Mouse (Mus musculus) heart, postnatal 4 days (tissue): ENCODE measurements at regions not wholly inside any gene's neighbourhood (a gene's known extent, or its start where the extent isn't known, plus 50 kb on each side); places are given as distances from the start of the nearest gene placed in this dataset.

Source experiments
- DNase-seq: peaks from one replicate; pipeline ENCODE4 v3.0.0; 2021

- DNase-seq: no peak
Observed at GRCm38 (mm10) chr1:150043061-150043460, 56.8 kb upstream of the Ptgs2 start.

GRCm38 (mm10) chr1:150041591-150041990, 58.2 kb upstream of the Ptgs2 start:
- DNase-seq: no peak

GRCm38 (mm10) chr1:150033729-150034128, 66.1 kb upstream of the Ptgs2 start:
- no peak for DNase-seq

GRCm38 (mm10) chr1:150031743-150032142, 68.1 kb upstream of the Ptgs2 start:
- DNase-seq: no peak

GRCm38 (mm10) chr1:150027265-150027664, 66.2 kb upstream of the Pla2g4a start:
- DNase-seq: peak; percentile 9

GRCm38 (mm10) chr1:150026188-150026587, 65.1 kb upstream of the Pla2g4a start:
- DNase-seq: no peak

- DNase-seq: no peak
Observed at GRCm38 (mm10) chr1:150015201-150015600, 54.1 kb upstream of the Pla2g4a start.

GRCm38 (mm10) chr1:150012447-150012846, 51.4 kb upstream of the Pla2g4a start:
- DNase-seq: no peak
